Mouse (Mus musculus) spleen, adult 2 months (tissue): ENCODE data around the gene Emp2.

Experiments used
- CTCF ChIP-seq: fragments of 200-500 bp; IDR thresholded peaks from 2 replicates; pipeline ENCODE4 v1.5.1; 2011; ENCODE audit warnings: mild to moderate bottlenecking, inconsistent platforms; ENCODE audit not compliant: insufficient read depth, insufficient read length, insufficient replicate concordance; ENCODE audit errors: extremely low read depth
- POLR2A ChIP-seq: fragments of 200-500 bp; IDR thresholded peaks from 2 replicates; pipeline ENCODE4 v1.6.1; 2011; ENCODE audit warnings: low read depth, low read length, inconsistent platforms

DNA sequence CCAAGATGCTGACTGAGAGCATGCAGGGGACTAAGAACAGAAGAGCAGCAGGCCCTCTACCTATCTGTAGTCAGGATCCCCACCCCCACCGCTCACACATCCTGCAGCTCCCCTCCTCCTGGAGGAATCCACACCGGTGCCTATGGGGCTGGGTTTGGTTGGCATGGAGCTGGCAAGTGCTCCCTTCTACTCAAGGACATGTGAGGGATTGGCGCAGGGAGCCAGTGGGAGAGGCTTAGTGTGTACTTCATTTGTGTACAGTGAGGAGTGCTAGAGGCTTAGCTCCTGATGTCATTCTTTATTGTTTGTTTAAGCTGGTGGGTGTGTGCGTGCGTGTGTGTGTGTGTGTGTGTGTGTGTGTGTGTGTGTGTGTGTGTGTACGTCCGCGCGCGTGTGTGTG is 36.1 kb upstream of the Emp2 start:
- TF ChIP-seq CTCF (no peak), POLR2A (no peak)
